Mouse (Mus musculus): ENCODE results near the gene Coq5.

The Coq5 gene

GRCm38 (mm10) chr5:115279226-115280049 lies at the start of gene Coq5:
Gene Coq5 (plus strand): TSS chr5:115279666.
- in situ Hi-C loops (cut with MboI), result loop anchor here (5.0 kb wide), 1 partner anchor 68 kb away; the partner anchor contains the start of gene Cox6a1

GRCm38 (mm10) chr5:115230830-115231551 lies 48.5 kb upstream of the Coq5 start:
- in situ Hi-C loops (cut with MboI), result no loop called here

GRCm38 (mm10) chr5:115231552-115232120 lies 47.8 kb upstream of the Coq5 start:
- in situ Hi-C loops (cut with MboI), result no loop called here

DNA sequence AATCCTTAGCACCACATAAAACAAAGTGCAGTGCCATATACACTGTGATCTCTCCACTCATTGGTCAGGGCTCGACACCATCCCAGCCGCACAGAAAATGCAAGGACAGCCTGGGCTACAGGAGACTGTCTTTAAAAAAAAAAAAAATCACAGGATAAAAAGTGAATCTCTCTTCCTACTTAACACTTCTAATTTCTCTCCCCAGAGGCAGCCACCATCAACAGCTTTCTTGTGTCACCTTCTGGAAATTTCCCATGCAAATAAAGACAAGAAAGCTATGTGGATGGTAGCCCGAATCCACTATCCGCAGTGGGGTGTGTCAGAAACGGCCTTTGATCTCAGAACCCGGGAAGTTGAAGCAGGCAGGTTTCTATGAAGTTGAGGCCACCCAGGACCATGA lies 47.0 kb upstream of the Coq5 start:
- in situ Hi-C loops (cut with MboI), result no loop called here

GRCm38 (mm10) chr5:115233031-115233780 lies 46.3 kb upstream of the Coq5 start:
- in situ Hi-C loops (cut with MboI), result no loop called here

- in situ Hi-C loops (cut with MboI), result no loop called here
These were observed 44.9 kb upstream of the Coq5 start for GRCm38 (mm10) chr5:115234519-115234918.

DNA sequence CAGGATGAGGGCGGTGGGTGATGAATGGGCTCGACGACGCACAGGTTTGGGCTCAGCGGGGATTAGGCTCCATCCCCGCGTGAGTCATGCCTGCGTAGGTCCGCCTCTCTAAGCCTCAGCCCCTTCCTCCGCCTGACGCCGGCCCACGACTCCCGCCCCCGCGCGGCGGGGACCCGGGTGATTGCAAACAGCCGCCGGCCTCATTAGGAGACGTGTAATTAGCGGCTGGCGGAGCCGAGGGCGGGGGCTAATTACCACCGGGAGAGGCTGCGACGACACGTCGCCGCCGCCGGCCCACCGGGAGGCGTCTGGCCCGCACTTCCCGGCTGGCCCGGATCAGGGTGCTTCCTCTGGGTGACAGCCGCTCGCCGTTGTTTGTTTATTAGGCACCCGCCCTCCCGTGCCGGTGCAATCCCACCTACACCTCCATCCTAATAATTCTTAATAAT lies 44.1 kb upstream of the Coq5 start:
- in situ Hi-C loops (cut with MboI), result no loop called here

GRCm38 (mm10) chr5:115235786-115236263 lies 43.6 kb upstream of the Coq5 start, which contains the start of gene Pop5:
Gene Pop5 (plus strand): TSS chr5:115235836.
- in situ Hi-C loops (cut with MboI), result no loop called here

DNA sequence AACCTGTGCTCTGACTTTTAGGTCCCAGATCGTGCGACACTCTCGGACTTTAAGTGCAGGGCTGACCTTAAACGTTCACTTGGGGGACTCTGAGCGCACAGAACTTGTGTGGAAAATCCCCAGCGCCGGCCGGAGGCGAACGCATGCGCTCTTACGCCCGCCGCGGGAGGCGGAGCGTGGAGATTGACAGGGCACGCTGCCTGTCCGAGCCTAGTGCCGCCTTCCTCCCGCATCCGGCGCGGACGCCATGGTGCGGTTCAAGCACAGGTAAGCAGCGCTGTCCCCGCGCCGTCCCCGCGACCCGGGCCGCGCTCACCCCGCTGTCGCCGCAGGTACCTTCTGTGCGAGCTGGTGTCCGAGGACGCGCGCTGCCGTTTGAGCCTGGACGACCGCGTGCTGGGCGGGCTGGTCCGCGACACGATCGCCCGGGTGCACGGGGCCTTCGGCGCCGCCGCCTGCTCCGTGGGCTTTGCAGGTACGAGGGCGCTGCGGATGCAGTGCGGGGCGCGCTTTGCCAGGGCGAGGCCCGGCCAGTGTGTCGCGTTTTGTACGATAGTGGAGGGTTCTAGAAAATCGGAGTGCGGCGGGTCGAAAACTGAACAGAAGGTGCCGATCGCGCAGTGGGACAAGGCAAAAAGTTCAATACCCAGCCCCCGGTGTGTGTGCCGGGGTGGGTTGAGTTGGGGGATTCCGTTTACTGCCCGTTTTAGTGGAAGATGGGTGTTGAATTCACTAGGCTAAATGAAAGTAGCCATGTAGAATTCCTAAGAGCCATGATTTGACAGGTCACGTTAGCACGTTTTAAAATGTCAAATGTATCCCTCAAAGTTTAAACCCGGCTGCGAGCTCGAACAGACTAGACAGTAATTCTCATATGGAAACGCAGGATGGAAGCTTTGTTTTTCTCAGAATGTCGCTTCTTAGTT lies 41.4 kb upstream of the Coq5 start:
- in situ Hi-C loops (cut with MboI), result no loop called here

DNA sequence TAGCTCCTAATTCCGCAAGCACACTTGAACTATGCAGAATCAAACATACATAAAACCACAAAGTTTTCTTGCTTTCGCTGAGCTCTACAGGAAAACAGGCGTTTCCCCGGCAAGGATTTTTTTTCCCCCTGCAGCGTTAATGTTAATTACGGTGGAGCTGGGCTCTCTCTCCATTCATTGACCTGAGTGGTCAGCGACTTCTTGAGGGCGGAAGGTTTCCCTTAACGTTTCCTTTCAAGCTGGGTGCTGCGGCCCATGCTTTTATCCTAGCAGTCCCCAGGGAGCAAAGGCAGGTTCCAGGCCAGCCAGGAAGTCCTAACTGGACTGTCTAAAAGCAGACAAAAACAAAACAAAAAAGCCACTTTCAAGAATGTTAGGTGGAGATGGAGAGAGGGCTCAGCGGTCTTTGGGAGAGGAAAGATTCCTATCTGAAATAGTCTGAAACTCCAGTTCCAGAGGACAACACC lies 40.7 kb upstream of the Coq5 start:
- in situ Hi-C loops (cut with MboI), result no loop called here

DNA sequence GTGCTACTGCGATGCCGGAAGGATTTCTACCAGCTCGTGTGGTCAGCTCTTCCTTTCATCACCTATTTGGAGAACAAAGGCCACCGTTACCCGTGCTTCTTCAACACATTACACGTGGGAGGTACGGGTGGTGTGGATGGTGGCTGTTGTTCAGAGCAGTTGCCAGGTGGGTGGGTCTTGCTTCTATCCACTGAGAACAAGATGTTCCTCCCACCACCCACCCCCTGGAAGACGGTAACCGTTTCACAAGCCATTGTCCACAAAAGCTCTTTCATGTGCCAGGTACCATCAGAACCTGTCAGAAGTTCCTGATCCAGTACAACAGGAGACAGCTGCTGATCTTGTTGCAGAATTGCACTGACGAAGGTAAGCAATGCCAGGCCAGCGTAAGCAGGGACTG lies 39.3 kb upstream of the Coq5 start:
- in situ Hi-C loops (cut with MboI), result no loop called here

- in situ Hi-C loops (cut with MboI), result no loop called here
These were observed 24.0 kb upstream of the Coq5 start for GRCm38 (mm10) chr5:115255472-115255871.

GRCm38 (mm10) chr5:115256909-115257546 lies 22.4 kb upstream of the Coq5 start:
- in situ Hi-C loops (cut with MboI), result no loop called here

GRCm38 (mm10) chr5:115260356-115260755 lies 19.1 kb upstream of the Coq5 start:
- in situ Hi-C loops (cut with MboI), result no loop called here

- in situ Hi-C loops (cut with MboI), result no loop called here
These were observed 18.3 kb upstream of the Coq5 start for GRCm38 (mm10) chr5:115261141-115261540.

DNA sequence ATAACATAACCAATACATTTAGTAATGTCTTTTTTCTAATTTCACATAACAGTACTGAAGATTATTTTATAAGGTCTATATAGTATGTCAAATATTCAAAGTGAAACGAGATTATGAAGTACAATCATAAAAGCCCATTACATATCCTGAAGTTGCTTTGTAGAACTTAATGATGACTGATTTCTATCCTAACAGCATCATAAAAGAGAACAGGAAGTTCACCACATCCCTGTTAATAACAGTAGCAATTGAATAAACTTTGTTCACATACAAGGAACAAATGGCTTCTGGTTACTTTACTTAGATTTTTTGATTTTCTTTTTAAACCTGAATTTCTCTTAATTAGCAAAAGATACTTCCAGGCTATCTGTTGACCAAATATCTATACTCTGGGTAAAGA lies 17.6 kb upstream of the Coq5 start:
- in situ Hi-C loops (cut with MboI), result no loop called here

DNA sequence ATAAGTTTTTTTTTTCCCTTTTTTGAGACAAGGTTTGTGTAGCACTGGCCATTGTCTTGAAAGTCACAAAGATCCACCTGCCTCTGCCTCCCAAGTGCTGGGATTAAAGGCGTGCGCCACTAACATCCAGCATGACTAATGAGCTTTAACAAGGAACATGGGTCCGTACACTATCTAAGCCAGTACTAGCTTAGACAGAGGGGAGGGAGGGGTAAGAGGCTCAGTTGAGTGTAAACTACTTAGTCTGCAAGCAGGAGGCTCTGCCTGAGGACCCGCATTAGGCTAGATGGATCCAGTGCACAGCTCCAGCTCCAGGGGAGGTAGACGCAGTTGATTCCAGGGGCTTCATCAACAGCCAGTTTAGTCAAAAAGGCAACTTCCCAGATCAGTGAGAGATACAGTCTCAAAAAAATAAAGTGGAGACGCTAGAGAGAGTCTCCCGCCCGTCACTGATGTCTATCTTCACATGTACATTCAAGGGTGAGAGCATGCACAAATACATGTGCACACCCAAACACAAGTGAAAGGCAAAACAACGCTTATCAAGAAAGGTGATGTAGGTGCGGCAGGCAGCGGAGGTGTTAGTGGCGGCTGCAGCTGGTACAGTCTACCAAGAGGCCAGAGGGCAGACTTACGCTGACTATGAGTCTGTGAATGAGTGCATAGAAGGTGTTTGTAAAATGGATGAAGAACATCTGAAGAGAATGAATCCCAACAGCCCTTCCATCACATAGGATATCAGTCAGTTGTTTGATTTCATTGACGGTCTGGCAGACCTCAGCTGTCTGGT lies 16.8 kb upstream of the Coq5 start:
- in situ Hi-C loops (cut with MboI), result no loop called here

- in situ Hi-C loops (cut with MboI), result no loop called here
These were observed 13.1 kb upstream of the Coq5 start for GRCm38 (mm10) chr5:115266340-115266739.

GRCm38 (mm10) chr5:115266787-115267468 lies 12.5 kb upstream of the Coq5 start:
- in situ Hi-C loops (cut with MboI), result no loop called here
